Mouse (Mus musculus): ENCODE data around the gene Dgke.

DNA sequence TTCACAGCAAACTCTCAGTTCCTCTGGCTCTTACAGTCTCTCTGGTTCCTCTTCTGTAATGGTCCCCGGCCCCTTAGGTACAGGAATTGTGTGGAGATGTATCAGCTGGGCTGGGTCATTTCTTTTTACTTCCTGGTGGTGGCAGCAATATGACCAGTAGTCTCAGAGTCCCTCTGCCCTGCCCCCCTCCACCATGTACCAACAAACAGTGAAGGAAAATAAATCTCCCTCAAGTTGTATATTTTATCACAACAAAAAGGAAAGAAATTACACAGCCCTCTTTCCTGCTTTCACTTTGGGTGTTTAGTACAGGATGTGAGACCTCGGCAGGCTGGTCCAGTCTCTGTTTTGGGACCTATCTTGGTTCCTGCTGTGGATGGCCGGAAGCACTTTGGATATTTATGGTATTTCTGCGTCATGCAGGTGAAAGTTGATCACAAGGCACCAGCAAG, 9.7 kb upstream of the Dgke start:
- TF ChIP-seq CTCF (conservative IDR thresholded peaks at IDR 0.05; ENCODE audit: low read length) (no peak), NANOG (IDR thresholded peaks at IDR 0.05; ENCODE audit: borderline replicate concordance, low read length) (no peak)
